Mouse (Mus musculus) midbrain, embryonic 14.5 days (tissue): ENCODE data around the gene Nfatc2ip. TPM values are rescaled to one million over a fixed set of nuclear protein-coding genes. Genes with fewer than 3 reads are reported as not detected.
"Not testable (repeated sequence)": the region's sequence is repeated elsewhere in the genome, so short reads cannot be mapped to it uniquely, and the experiment has no call there.

Experiments
- ATAC-seq: fragments of 200-750 bp; cut with Nextera tagmentation; 2 replicates; pipeline ENCODE4 v1.8.0; 2017; ENCODE audit warnings: moderate number of reproducible peaks, moderate library complexity; ENCODE audit not compliant: low FRiP score, low TSS enrichment
- DNase-seq: peaks from one replicate; pipeline ENCODE4 v3.0.0-alpha.2; 2015
- H3K27ac ChIP-seq: fragments of 300-500 bp; sonication (generic); replicated peaks from 2 replicates; pipeline ENCODE4 v1.5.1; 2014; ENCODE audit warnings: mild to moderate bottlenecking, low read depth, low read length, moderate library complexity
- H3K27me3 ChIP-seq: fragments of 300-500 bp; sonication (generic); 2 replicates; pipeline ENCODE4 v1.6.1; 2014; ENCODE audit warnings: low read length, control low read depth, mixed read lengths; ENCODE audit not compliant: control insufficient read depth, insufficient read depth
- H3K36me3 ChIP-seq: fragments of 300-500 bp; sonication (generic); 2 replicates; pipeline ENCODE4 v1.6.1; 2014; ENCODE audit warnings: low read length, control low read depth; ENCODE audit not compliant: control insufficient read depth, insufficient read depth
- H3K4me1 ChIP-seq: fragments of 300-500 bp; sonication (generic); 2 replicates; pipeline ENCODE4 v1.6.1; 2014; ENCODE audit warnings: mild to moderate bottlenecking, antibody characterized with exemption, low read length, control low read depth; ENCODE audit not compliant: control insufficient read depth, insufficient read depth
- H3K4me2 ChIP-seq: fragments of 300-500 bp; sonication (generic); 2 replicates; pipeline ENCODE4 v1.6.1; 2014; ENCODE audit warnings: mild to moderate bottlenecking, low read length, moderate library complexity
- H3K4me3 ChIP-seq: fragments of 300-500 bp; sonication (generic); replicated peaks from 2 replicates; pipeline ENCODE4 v1.5.1; 2014; ENCODE audit warnings: low read depth, low read length
- H3K9ac ChIP-seq: fragments of 300-500 bp; sonication (generic); replicated peaks from 2 replicates; pipeline ENCODE4 v1.6.1; 2014; ENCODE audit warnings: mild to moderate bottlenecking, low read length, moderate library complexity
- H3K9me3 ChIP-seq: fragments of 300-500 bp; sonication (generic); 2 replicates; pipeline ENCODE4 v1.6.1; 2016; ENCODE audit warnings: low read length, control low read depth, mixed read lengths; ENCODE audit not compliant: control insufficient read depth
- WGBS: fragments of 180-500 bp; shearing (Covaris S2); extraction: QIAGEN DNeasy Blood & Tissue Kit; methylation state at CpG from one replicate; pipeline ENCODE4 v1.1.7; 2014; 5-methylcytosine and 5-hydroxymethylcytosine counted together
- polyA plus RNA-seq: library from polyadenylated mRNA; unstranded; fragments of >200 nt; fragmentation: Nextera tagmentation; extraction: Ambion mirVana; gene quantifications from 2 replicates; pipeline ENCODE4 v1.2.1, GENCODE M21; 2014

Gene Nfatc2ip
- polyA plus RNA-seq, 1 experiment from 2014 or later = 4.9 TPM

GRCm38 (mm10) chr7:126397221-126397620 is 684 bp upstream of the Nfatc2ip start:
- H3K9me3 ChIP-seq = no peaks in the 10 kb centered on the region
- 0 out of 2 replicates have a peak, but pooled peaks cover 4% of the 10 kb centered on the region for H3K4me1 ChIP-seq
- no peak overlapping the region for H3K9ac ChIP-seq
- H3K4me2 ChIP-seq = 0 out of 2 replicates have a peak overlapping the region, but pooled peaks have one; percentile 26
- no peak overlapping the region for H3K4me3 ChIP-seq
- H3K27me3 ChIP-seq = no peaks in the 10 kb centered on the region
- DNase-seq = no peak
- ATAC-seq = no peak
- WGBS = 56% methylated on average over 6 of the region's 6 CpGs
- no peaks in the 10 kb centered on the region for H3K36me3 ChIP-seq
- H3K27ac ChIP-seq = no peak overlapping the region

- DNase-seq, H3K4me2 ChIP-seq, H3K4me3 ChIP-seq, H3K27ac ChIP-seq, H3K4me1 ChIP-seq, H3K9me3 ChIP-seq, H3K27me3 ChIP-seq, H3K9ac ChIP-seq, ATAC-seq: not testable (repeated sequence)
- WGBS = 91% methylated on average over 7 of the region's 7 CpGs
- peaks cover 23% of the 10 kb centered on the region for H3K36me3 ChIP-seq
Measured at GRCm38 (mm10) chr7:126392086-126392884, 4.3 kb downstream of the Nfatc2ip start.

GRCm38 (mm10) chr7:126388185-126388584 is 8.4 kb downstream of the Nfatc2ip start:
- no peak for ATAC-seq
- no peak overlapping the region for H3K4me2 ChIP-seq
- no peaks in the 10 kb centered on the region for H3K9me3 ChIP-seq
- H3K9ac ChIP-seq = no peak overlapping the region
- DNase-seq = no peak
- H3K27me3 ChIP-seq = no peaks in the 10 kb centered on the region
- H3K4me3 ChIP-seq = no peak overlapping the region
- peaks cover 45% of the 10 kb centered on the region for H3K36me3 ChIP-seq
- 100% methylated on average over 1 of the region's 1 CpGs for WGBS
- no peak overlapping the region for H3K27ac ChIP-seq
- H3K4me1 ChIP-seq = no peaks in the 10 kb centered on the region

- H3K36me3 ChIP-seq = peaks cover 24% of the 10 kb centered on the region
- no peaks in the 10 kb centered on the region for H3K27me3 ChIP-seq
- no peak overlapping the region for H3K9ac ChIP-seq
- H3K4me1 ChIP-seq = no peaks in the 10 kb centered on the region
- H3K9me3 ChIP-seq = no peaks in the 10 kb centered on the region
- 86% methylated on average over 5 of the region's 5 CpGs for WGBS
- H3K27ac ChIP-seq = no peak overlapping the region
- H3K4me3 ChIP-seq = no peak overlapping the region
- DNase-seq (no peak), ATAC-seq (no peak)
- H3K4me2 ChIP-seq = no peak overlapping the region
Measured at GRCm38 (mm10) chr7:126383565-126383964, 13.0 kb downstream of the Nfatc2ip start.

GRCm38 (mm10) chr7:126377278-126378158 is 19.0 kb downstream of the Nfatc2ip start, which contains the start of gene Spns1:
TSS of gene Spns1 (minus strand) at chr7:126377450.
- H3K27me3 ChIP-seq = no peaks in the 10 kb centered on the region
- peaks cover 17% of the 10 kb centered on the region for H3K36me3 ChIP-seq
- peak within 1 kb of the TSS; percentile 70 for H3K9ac ChIP-seq
- H3K4me2 ChIP-seq = peak within 1 kb of the TSS; percentile 97
- peak within 1 kb of the TSS; percentile 96 for H3K4me3 ChIP-seq
- H3K4me1 ChIP-seq = peaks cover 9% of the 10 kb centered on the region
- WGBS = under 1% methylated on average over 33 of the region's 33 CpGs
- H3K9me3 ChIP-seq = no peaks in the 10 kb centered on the region
- DNase-seq (peak; percentile 99), ATAC-seq (peak; percentile 97)
- peak within 1 kb of the TSS; percentile 80 for H3K27ac ChIP-seq

- H3K4me3 ChIP-seq = peak overlapping the region; percentile 96
- peak; percentile 63 for ATAC-seq
- peak overlapping the region; percentile 70 for H3K9ac ChIP-seq
- peaks cover 9% of the 10 kb centered on the region for H3K4me1 ChIP-seq
- WGBS = under 1% methylated on average over 27 of the region's 27 CpGs
- H3K27ac ChIP-seq = peak overlapping the region; percentile 80
- no peaks in the 10 kb centered on the region for H3K9me3 ChIP-seq
- DNase-seq = no peak
- peaks cover 23% of the 10 kb centered on the region for H3K36me3 ChIP-seq
- peak overlapping the region; percentile 97 for H3K4me2 ChIP-seq
- no peaks in the 10 kb centered on the region for H3K27me3 ChIP-seq
Measured at GRCm38 (mm10) chr7:126376903-126377277, 19.6 kb downstream of the Nfatc2ip start.

- Histone ChIP-seq H3K27me3 (no peaks in the 10 kb centered on the region), H3K27ac (no peak overlapping the region), H3K36me3 (peaks cover 41% of the 10 kb centered on the region), H3K4me3 (no peak overlapping the region), H3K4me1 (peaks cover 9% of the 10 kb centered on the region), H3K4me2 (no peak overlapping the region), H3K9me3 (no peaks in the 10 kb centered on the region), H3K9ac (no peak overlapping the region)
- 80% methylated on average over 5 of the region's 5 CpGs for WGBS
- DNase-seq = no peak
- ATAC-seq = no peak
Measured at GRCm38 (mm10) chr7:126375012-126375411, 21.5 kb downstream of the Nfatc2ip start.

GRCm38 (mm10) chr7:126374526-126374925 is 22.0 kb downstream of the Nfatc2ip start:
- DNase-seq (no peak), ATAC-seq (no peak)
- H3K27ac ChIP-seq = no peak overlapping the region
- no peak overlapping the region for H3K9ac ChIP-seq
- H3K9me3 ChIP-seq = no peaks in the 10 kb centered on the region
- 88% methylated on average over 6 of the region's 6 CpGs for WGBS
- no peaks in the 10 kb centered on the region for H3K27me3 ChIP-seq
- peaks cover 9% of the 10 kb centered on the region for H3K4me1 ChIP-seq
- peaks cover 46% of the 10 kb centered on the region for H3K36me3 ChIP-seq
- no peak overlapping the region for H3K4me3 ChIP-seq
- H3K4me2 ChIP-seq = no peak overlapping the region
